Mouse (Mus musculus) lung, postnatal 25 days (tissue): ENCODE results near the gene Itgam.
A peak's percentile ranks its signal among the peaks of the same experiment; 100 is the strongest.

Experiments
- DNase-seq: peaks from one replicate; pipeline ENCODE4 v3.0.0; 2022; ENCODE audit warnings: low spot score

The Itgam gene

GRCm38 (mm10) chr7:128057860-128058259 is 4.6 kb upstream of the Itgam start:
- no peak for DNase-seq

- DNase-seq, result no peak
Observed at GRCm38 (mm10) chr7:128058576-128058975, 3.9 kb upstream of the Itgam start.

- no peak for DNase-seq
Observed at GRCm38 (mm10) chr7:128059091-128059490, 3.3 kb upstream of the Itgam start.

GRCm38 (mm10) chr7:128063211-128063781 is 856 bp downstream of the Itgam start:
- peak; percentile 18 for DNase-seq

GRCm38 (mm10) chr7:128065547-128065946 is 3.1 kb downstream of the Itgam start:
- peak; percentile 36 for DNase-seq

- DNase-seq, result peak; percentile 20
Observed at GRCm38 (mm10) chr7:128067847-128068246, 5.4 kb downstream of the Itgam start.

- no peak for DNase-seq
Observed at GRCm38 (mm10) chr7:128069844-128070243, 7.4 kb downstream of the Itgam start.

- no peak for DNase-seq
Observed at GRCm38 (mm10) chr7:128071816-128072215, 9.4 kb downstream of the Itgam start.

GRCm38 (mm10) chr7:128080012-128080411 is 17.6 kb downstream of the Itgam start:
- DNase-seq, result no peak

- DNase-seq, result peak; percentile 20
Observed at GRCm38 (mm10) chr7:128089141-128089540, 26.7 kb downstream of the Itgam start.

- DNase-seq, result no peak
Observed at GRCm38 (mm10) chr7:128098135-128098534, 35.7 kb downstream of the Itgam start.

- DNase-seq, result no peak
Observed at GRCm38 (mm10) chr7:128100742-128101357, 38.4 kb downstream of the Itgam start.

GRCm38 (mm10) chr7:128105246-128105645 is 42.8 kb downstream of the Itgam start:
- DNase-seq, result no peak

GRCm38 (mm10) chr7:128107462-128107861 is 45.0 kb downstream of the Itgam start:
- DNase-seq, result no peak

- no peak for DNase-seq
Observed at GRCm38 (mm10) chr7:128110314-128110713, 47.9 kb downstream of the Itgam start.

- DNase-seq, result no peak
Observed at GRCm38 (mm10) chr7:128112131-128112530, 49.7 kb downstream of the Itgam start.

GRCm38 (mm10) chr7:128114371-128115105 is 52.1 kb downstream of the Itgam start:
- no peak for DNase-seq

GRCm38 (mm10) chr7:128115211-128115958 is 52.9 kb downstream of the Itgam start:
- no peak for DNase-seq

GRCm38 (mm10) chr7:128116396-128116795 is 54.0 kb downstream of the Itgam start:
- DNase-seq, result no peak

GRCm38 (mm10) chr7:128119726-128120490 is 57.5 kb downstream of the Itgam start:
- no peak for DNase-seq

- DNase-seq, result no peak
Observed at GRCm38 (mm10) chr7:128128741-128129720, 66.6 kb downstream of the Itgam start, which contains the start of gene Itgax. Itgax (plus strand) TSS chr7:128129547.
